Mouse (Mus musculus): ENCODE measurements at regions not wholly inside any gene's neighbourhood (a gene's known extent, or its start where the extent isn't known, plus 50 kb on each side); places are given as distances from the start of the nearest gene placed in this dataset.

GRCm38 (mm10) chr12:96615850-96616249 lies 923.8 kb downstream of the Flrt2 start:
- DNase-seq (ENCODE audit: low read depth, low spot score): no peak

GRCm38 (mm10) chr12:96617226-96617625 lies 925.2 kb downstream of the Flrt2 start:
- DNase-seq (ENCODE audit: low read depth, low spot score): peak; percentile 63
